Mouse (Mus musculus): ENCODE results near the gene Zc2hc1c.

- TF ChIP-seq CHD1 (IDR thresholded peaks at IDR 0.05; ENCODE audit: low read depth, low read length) (no peak), POLR2A (IDR thresholded peaks at IDR 0.05; ENCODE audit: control insufficient read depth in 1 of 2, insufficient read depth in 1 of 2, low read depth in 1 of 2, low read length in 2 of 2, poor library complexity in 1 of 2) (peak; percentile 79 to 80; a peak in 3 of 4 replicates), POLR2AphosphoS5 (IDR thresholded peaks at IDR 0.05; ENCODE audit: borderline replicate concordance, low read depth, low read length) (no peak), BHLHE40 (IDR thresholded peaks at IDR 0.05; ENCODE audit: borderline replicate concordance, low read depth, low read length) (no peak)
These were observed 50.9 kb downstream of the Zc2hc1c start, which contains the start of gene Nek9 for GRCm38 (mm10) chr12:85339243-85339729.
